8 mouse cellular contexts compared by ENCODE assay signal in genomic region chr7:80587684-80588083, GRCm38 (mm10). TPM values are rescaled to one million over a fixed set of nuclear protein-coding genes. Genes with fewer than 3 reads are reported as not detected.
DNase-seq lines count a peak whose midpoint lies in the region; ATAC-seq lines count a peak whose summit lies in the region.

No protein-coding gene starts in this region.

- H3K27me3 ChIP-seq in embryonic facial prominence, embryonic 14.5 days (replicated peaks; ENCODE audit: control insufficient read depth, insufficient read depth, low read length) = no peaks in the 10 kb centered on the region
- no peaks in the 10 kb centered on the region for H3K27me3 ChIP-seq in intestine, embryonic 15.5 days (replicated peaks)
- no peaks in the 10 kb centered on the region for H3K27me3 ChIP-seq in midbrain, embryonic 15.5 days (replicated peaks)

- peaks cover 46% of the 10 kb centered on the region for H3K36me3 ChIP-seq in embryonic facial prominence, embryonic 14.5 days (ENCODE audit: control insufficient read depth, insufficient read depth, low read length)
- peaks cover 27% of the 10 kb centered on the region for H3K36me3 ChIP-seq in intestine, embryonic 15.5 days
- H3K36me3 ChIP-seq in midbrain, embryonic 15.5 days (replicated peaks) = peaks cover 19% of the 10 kb centered on the region

- WGBS in embryonic facial prominence, embryonic 14.5 days = 16% methylated on average over 10 of the region's 10 CpGs
- WGBS in intestine, embryonic 15.5 days = 28% methylated on average over 10 of the region's 10 CpGs
- WGBS in midbrain, embryonic 15.5 days = 40% methylated on average over 10 of the region's 10 CpGs

- peak overlapping the region; percentile 9; the same call in 1 of the 2 replicates for H3K4me3 ChIP-seq in embryonic facial prominence, embryonic 14.5 days (ENCODE audit: low read depth, low read length)
- H3K4me3 ChIP-seq in intestine, embryonic 15.5 days (replicated peaks) = no peak overlapping the region
- H3K4me3 ChIP-seq in midbrain, embryonic 15.5 days = no peak overlapping the region

- H3K9ac ChIP-seq in embryonic facial prominence, embryonic 14.5 days (ENCODE audit: low read depth, low read length) = peak overlapping the region; percentile 46
- peak overlapping the region; percentile 18; the same call in 1 of the 2 replicates for H3K9ac ChIP-seq in intestine, embryonic 15.5 days
- no peak overlapping the region for H3K9ac ChIP-seq in midbrain, embryonic 15.5 days

- ATAC-seq in cerebellum, adult (ENCODE audit: insufficient number of reproducible peaks, low FRiP score, low TSS enrichment) = peak; percentile 64
- peak; percentile 45; the same call in 1 of the 2 replicates for ATAC-seq in embryonic facial prominence, embryonic 14.5 days (ENCODE audit: low read depth)
- peak; percentile 28; the same call in 1 of the 2 replicates for ATAC-seq in intestine, embryonic 15.5 days
- ATAC-seq in midbrain, embryonic 15.5 days (replicated peaks) = no peak; the same call in 1 of the 2 replicates

- DNase-seq in cerebellum, postnatal 4 days (ENCODE audit: low spot score in 2 of 2) = no peak
- peak; percentile 38 for DNase-seq in embryonic facial prominence, embryonic 14.5 days (ENCODE audit: low spot score)
- no peak for DNase-seq in gastrocnemius, postnatal 25 days
- no peak for DNase-seq in thymus, adult 18-20 months
- DNase-seq in adrenal gland, adult 18-20 months (ENCODE audit: low spot score in 2 of 2) = no peak

- H3K4me1 ChIP-seq in embryonic facial prominence, embryonic 14.5 days (ENCODE audit: control insufficient read depth, insufficient read depth, low read length) = peaks cover 4% of the 10 kb centered on the region; the same call in 1 of the 2 replicates
- peaks cover 10% of the 10 kb centered on the region for H3K4me1 ChIP-seq in intestine, embryonic 15.5 days (replicated peaks)
- peaks cover 7% of the 10 kb centered on the region for H3K4me1 ChIP-seq in midbrain, embryonic 15.5 days

- no peak overlapping the region for H3K27ac ChIP-seq in embryonic facial prominence, embryonic 14.5 days (replicated peaks; ENCODE audit: low read depth, low read length)
- 0 out of 2 replicates have a peak overlapping the region, but pooled peaks have one; percentile 5 for H3K27ac ChIP-seq in intestine, embryonic 15.5 days
- H3K27ac ChIP-seq in midbrain, embryonic 15.5 days = no peak overlapping the region

- no peaks in the 10 kb centered on the region for H3K9me3 ChIP-seq in embryonic facial prominence, embryonic 14.5 days (ENCODE audit: control insufficient read depth, low read length)
- H3K9me3 ChIP-seq in intestine, embryonic 15.5 days = no peaks in the 10 kb centered on the region
- no peaks in the 10 kb centered on the region for H3K9me3 ChIP-seq in midbrain, embryonic 15.5 days

- H3K4me2 ChIP-seq in embryonic facial prominence, embryonic 14.5 days (ENCODE audit: low read depth, low read length) = peak overlapping the region; percentile 38
- H3K4me2 ChIP-seq in intestine, embryonic 15.5 days (replicated peaks) = peak overlapping the region; percentile 46
- peak overlapping the region; percentile 14 for H3K4me2 ChIP-seq in midbrain, embryonic 15.5 days

RNA-seq across cellular contexts. Expression of gene Blm, which starts 52.8 kb away (rescaled TPM):
- 13.1 and 17.1 TPM in 2 replicates for polyA plus RNA-seq in embryonic facial prominence, embryonic 14.5 days (2014; fragmentation: Nextera tagmentation; extraction: Ambion mirVana)
- 16.8 and 17.4 TPM in 2 replicates for polyA plus RNA-seq in intestine, embryonic 15.5 days (2015; fragmentation: Nextera tagmentation; extraction: Ambion mirVana)
- polyA plus RNA-seq in midbrain, embryonic 15.5 days (2015; fragmentation: Nextera tagmentation; extraction: Ambion mirVana) = 9.4 and 10.1 TPM in 2 replicates
- 1 to 10 TPM in 1 of 2 experiments, under 1 TPM in 1; 0.94 to 1.3 TPM for total RNA-seq in gastrocnemius, postnatal 25 days (2021)
- 1 to 10 TPM in 1 of 2 experiments, under 1 TPM in 1; 0.86 to 2.2 TPM for total RNA-seq in adrenal gland, adult 18-20 months (2021)
